Mouse (Mus musculus): ENCODE results near the gene Them7.

The Them7 gene

GRCm38 (mm10) chr2:105305876-105306275, 81.8 kb downstream of the Them7 start:
- DNase-seq (ENCODE audit: low spot score in 2 of 2), result no peak

- no peak for DNase-seq (ENCODE audit: low spot score in 2 of 2)
These were observed 87.3 kb downstream of the Them7 start for GRCm38 (mm10) chr2:105311414-105311813.

DNA sequence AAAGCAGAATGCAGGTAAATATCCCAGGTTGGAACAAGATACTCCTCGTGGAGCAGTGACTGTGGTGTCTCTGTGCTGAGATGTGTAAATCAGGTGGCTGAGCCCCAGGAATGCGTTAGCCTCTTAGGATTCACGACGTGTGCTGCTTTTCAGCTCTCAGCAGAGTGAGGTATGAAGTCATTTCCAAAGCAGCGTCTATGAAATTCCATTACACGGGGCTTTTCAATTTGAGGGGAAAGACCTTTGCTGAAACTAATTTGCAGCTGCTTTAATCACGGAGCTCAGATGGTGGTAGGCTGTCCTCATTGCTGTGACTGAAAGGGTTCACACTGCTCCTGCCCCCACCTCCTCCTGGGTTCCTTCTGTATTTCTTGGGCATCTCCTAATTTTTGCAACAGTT, 87.9 kb downstream of the Them7 start:
- no peak for DNase-seq (ENCODE audit: low spot score in 2 of 2)

- no peak for DNase-seq (ENCODE audit: low spot score in 2 of 2)
These were observed 89.0 kb downstream of the Them7 start for GRCm38 (mm10) chr2:105313077-105313476.

DNA sequence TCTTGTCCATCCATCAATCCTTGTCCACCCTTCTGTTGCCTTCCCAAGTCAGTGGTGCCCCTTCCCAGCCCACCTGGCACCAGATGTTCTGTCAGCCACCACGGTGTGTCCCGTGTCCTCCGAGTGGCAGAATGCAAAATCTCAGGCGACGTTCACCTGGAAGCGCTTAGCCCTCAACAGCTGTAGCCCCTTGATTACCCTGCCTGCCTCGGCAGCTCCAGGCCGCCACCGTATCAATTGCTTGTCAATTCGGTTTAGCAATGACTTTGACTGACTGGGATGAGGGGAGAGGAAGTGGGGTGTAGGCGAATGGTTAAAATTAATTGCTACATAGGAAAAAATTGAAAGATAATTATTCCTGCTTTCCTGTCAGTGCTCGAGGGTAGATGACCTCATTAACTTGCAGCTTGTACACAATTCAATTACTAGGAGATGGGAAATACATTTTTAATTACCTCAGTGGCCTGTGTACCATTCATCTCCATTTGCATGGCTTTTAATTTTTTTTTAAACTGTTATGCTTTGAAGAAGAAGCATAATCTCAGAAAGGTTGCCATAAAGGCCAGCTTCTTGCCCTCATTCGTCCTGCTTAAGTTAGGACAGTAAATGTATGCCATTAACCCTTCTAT, 93.5 kb downstream of the Them7 start:
- DNase-seq (ENCODE audit: low spot score in 2 of 2), result no peak

GRCm38 (mm10) chr2:105326067-105326466, 101.9 kb downstream of the Them7 start:
- no peak for DNase-seq (ENCODE audit: low spot score in 2 of 2)

DNA sequence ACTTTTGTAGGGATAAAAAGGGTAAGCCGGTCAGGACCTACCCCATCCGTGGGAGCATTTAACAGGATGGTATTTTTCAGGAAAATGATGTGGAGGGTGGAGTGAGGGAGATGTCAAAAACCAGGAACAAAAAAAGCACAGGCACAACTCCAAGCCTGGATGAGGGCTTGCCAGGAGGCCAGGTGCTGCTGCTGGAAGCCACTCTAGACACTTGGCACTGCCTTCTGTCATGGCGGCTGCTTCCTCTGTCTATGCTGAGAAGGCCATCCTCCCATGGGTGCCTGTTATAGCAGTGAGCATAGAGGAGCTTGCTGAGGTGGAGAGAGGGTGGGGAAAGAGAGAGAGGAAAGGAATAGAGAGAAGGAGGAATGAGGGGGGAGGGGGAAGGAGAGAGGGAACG, 105.9 kb downstream of the Them7 start:
- DNase-seq (ENCODE audit: low spot score in 2 of 2), result no peak

GRCm38 (mm10) chr2:105333107-105333506, 109.0 kb downstream of the Them7 start:
- no peak for DNase-seq (ENCODE audit: low spot score in 2 of 2)

GRCm38 (mm10) chr2:105333976-105334713, 110.0 kb downstream of the Them7 start:
- DNase-seq (ENCODE audit: low spot score in 2 of 2), result no peak

- no peak for DNase-seq (ENCODE audit: low spot score in 2 of 2)
These were observed 111.5 kb downstream of the Them7 start for GRCm38 (mm10) chr2:105335661-105336060.

GRCm38 (mm10) chr2:105336314-105337027, 112.4 kb downstream of the Them7 start:
- DNase-seq (ENCODE audit: low spot score in 2 of 2), result no peak

GRCm38 (mm10) chr2:105337171-105337875, 113.2 kb downstream of the Them7 start:
- DNase-seq (ENCODE audit: low spot score in 2 of 2), result no peak

DNA sequence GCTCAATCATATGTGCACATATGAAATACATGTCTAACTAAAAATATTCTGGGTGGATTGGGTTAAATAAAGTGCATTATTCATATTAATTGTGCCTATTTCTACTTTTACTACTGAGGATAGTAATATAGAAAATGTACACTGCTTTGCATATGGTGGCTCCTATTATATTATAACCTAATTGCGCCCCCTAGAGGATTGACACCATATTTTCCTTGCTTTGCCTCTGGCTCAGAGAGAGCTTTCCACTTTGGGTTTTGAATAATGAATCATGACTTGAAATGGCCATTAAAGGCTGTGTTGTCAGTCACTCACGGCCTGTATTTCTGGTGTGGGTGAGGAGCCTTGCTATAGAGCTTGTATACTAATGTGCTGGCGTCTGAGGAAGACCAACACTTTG, 115.9 kb downstream of the Them7 start:
- no peak for DNase-seq (ENCODE audit: low spot score in 2 of 2)

GRCm38 (mm10) chr2:105348886-105349285, 124.8 kb downstream of the Them7 start:
- no peak for DNase-seq (ENCODE audit: low spot score in 2 of 2)

DNA sequence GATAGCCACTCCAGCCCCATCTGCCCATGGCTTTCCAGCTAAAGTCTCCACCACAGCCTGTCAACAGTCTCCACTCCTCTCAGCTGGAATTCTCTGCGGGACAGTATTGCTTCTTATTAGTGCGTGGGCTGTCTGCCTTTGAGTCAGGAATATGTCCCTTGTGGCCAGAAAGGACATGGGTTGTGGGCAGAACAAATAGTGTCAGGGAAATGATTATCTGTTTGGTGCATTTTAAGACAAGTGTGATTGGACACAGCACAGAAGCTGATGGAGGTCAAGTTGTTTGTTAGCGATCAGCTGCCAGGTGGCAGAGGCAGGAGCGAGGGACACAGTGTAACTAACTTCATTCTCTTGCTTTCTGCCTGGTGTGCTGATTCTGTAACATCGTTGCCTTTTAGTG, 132.7 kb downstream of the Them7 start:
- DNase-seq (ENCODE audit: low spot score in 2 of 2), result no peak

DNA sequence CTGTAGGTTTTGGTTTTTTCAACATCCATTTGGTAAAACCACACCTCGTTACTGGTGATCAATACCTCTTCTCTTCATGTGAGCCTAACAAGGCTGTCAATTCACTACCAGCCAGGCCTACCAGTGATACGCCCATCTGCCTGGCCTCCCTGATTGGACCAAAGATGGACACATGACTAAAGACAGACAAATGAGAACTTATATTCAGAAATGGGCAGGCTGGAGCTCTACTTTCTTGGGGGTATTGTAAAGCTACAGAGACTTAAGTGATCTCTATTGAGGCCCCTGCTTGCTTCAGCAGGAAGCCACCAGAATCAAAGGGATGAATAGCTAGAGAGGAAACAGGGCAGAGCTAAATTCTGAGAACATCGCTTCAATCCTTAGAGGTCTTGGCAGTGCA, 133.9 kb downstream of the Them7 start:
- DNase-seq (ENCODE audit: low spot score in 2 of 2), result no peak

- no peak for DNase-seq (ENCODE audit: low spot score in 2 of 2)
These were observed 143.5 kb downstream of the Them7 start for GRCm38 (mm10) chr2:105367623-105368022.

DNA sequence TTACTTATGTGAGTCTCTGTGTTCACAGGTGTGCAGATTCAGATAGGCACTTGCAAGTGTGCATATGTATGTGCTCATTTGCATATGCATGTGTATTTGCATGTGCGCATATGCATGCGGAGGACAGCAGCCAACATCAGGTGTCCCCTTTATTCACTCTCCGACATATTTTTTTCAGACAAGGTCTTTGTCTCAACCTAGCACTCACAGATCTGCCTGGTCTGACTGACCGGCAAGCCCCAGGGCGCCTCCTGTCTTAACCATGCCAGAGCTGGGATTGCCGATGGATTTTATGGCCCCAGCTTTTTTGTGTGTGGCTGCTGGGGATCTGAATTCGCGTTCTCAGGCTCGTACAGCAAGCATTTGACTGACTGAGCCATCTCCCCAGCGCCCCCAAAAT, 146.1 kb downstream of the Them7 start:
- no peak for DNase-seq (ENCODE audit: low spot score in 2 of 2)

GRCm38 (mm10) chr2:105370698-105371097, 146.6 kb downstream of the Them7 start:
- no peak for DNase-seq (ENCODE audit: low spot score in 2 of 2)

DNA sequence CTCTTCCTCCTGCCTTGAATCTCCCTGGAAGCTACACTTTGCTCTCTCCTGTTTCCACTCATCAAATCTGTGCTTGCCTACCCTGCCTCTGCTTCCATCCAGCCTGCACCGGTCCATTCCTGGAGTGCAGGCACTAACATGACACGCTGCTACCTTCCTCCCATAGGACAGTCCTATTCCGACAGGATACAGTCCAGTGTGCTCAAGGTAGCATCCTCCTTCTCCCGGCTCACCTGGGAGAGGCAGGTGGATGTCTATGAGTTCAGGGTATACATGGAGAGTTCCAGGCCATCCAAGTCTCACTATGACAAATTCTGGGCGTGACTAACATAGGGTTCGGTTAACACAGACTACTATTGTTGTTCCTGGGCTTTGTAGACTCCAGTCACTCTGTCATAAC, 148.0 kb downstream of the Them7 start:
- DNase-seq (ENCODE audit: low spot score in 2 of 2), result no peak

DNA sequence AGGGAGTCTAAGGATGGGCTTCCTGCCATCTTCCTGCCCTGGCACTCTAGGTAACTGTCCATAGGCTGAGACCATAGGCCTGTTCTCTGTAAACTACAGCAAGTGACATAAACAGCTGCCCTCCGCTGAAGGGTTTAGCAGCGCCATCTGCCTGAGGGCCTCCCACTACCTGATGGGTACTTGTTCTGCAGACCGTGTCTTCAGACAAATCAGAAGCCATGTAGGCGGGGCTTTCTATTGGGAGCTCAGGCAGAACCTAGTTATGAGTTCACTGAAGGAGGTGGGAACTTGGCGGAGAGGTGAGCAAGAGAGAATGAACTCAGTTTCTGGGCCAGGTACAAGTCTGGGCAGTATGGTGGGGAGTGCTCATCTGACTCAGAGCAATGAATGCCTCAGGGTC, 148.6 kb downstream of the Them7 start:
- DNase-seq (ENCODE audit: low spot score in 2 of 2), result no peak

- no peak for DNase-seq (ENCODE audit: low spot score in 2 of 2)
These were observed 149.5 kb downstream of the Them7 start for GRCm38 (mm10) chr2:105373658-105374057.

Measured in urinary bladder, postnatal 4 days (tissue).